Mouse (Mus musculus): ENCODE measurements around the gene Nck1.

DNA sequence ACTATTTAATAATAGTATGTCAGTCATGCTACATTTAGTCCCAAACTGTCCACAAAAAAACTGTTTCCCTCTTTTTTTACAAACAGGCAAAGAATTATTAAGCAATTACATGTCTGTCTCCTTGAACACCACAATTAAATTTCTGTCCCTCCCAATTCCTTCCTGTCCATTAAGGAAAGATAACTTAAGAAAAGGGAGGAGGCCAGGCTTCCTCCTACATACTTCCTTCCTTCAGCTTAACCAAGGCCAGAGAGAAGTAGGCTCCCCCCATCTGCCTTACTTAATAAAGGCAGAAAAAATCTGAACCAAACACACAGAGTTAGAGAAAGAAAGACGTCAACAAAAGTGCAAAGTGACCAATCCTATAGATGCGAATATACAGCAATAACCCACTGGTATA, 38.4 kb downstream of the Nck1 start:
- TF ChIP-seq POLR2A (IDR thresholded peaks at IDR 0.05; ENCODE audit: borderline replicate concordance, insufficient read depth, low read length) = no peak
- no peak for TF ChIP-seq CTCF (IDR thresholded peaks at IDR 0.05; ENCODE audit: borderline replicate concordance, insufficient read depth, low read depth, low read length)

Measured in cerebellum, adult 2 months (tissue).